Mouse (Mus musculus): ENCODE measurements at regions not wholly inside any gene's neighbourhood (a gene's known extent, or its start where the extent isn't known, plus 50 kb on each side); places are given as distances from the start of the nearest gene placed in this dataset.
A peak's percentile ranks its signal among the peaks of the same experiment; 100 is the strongest.

- H3K4me1 ChIP-seq (ENCODE audit: control insufficient read depth, insufficient read depth, low read length): no peaks in the 10 kb centered on the region
- no peak overlapping the region for H3K4me3 ChIP-seq (ENCODE audit: control insufficient read depth, low read depth, low read length)
- H3K36me3 ChIP-seq (ENCODE audit: control insufficient read depth, insufficient read depth, low read length): no peaks in the 10 kb centered on the region
- TF ChIP-seq POLR2A (IDR thresholded peaks at IDR 0.05; ENCODE audit: control insufficient read depth, low read depth, low read length) (no peak), CTCF (IDR thresholded peaks at IDR 0.05; ENCODE audit: control insufficient read depth, insufficient read depth, insufficient replicate concordance, low read depth, low read length) (no peak)
- no peak overlapping the region for H3K27ac ChIP-seq (ENCODE audit: control insufficient read depth, insufficient read depth, low read depth, low read length)
- H3K27me3 ChIP-seq (ENCODE audit: control insufficient read depth, insufficient read depth, low read length): no peaks in the 10 kb centered on the region
Measured at GRCm38 (mm10) chr10:91321226-91321625, 140.1 kb upstream of the Tmpo start.

DNA sequence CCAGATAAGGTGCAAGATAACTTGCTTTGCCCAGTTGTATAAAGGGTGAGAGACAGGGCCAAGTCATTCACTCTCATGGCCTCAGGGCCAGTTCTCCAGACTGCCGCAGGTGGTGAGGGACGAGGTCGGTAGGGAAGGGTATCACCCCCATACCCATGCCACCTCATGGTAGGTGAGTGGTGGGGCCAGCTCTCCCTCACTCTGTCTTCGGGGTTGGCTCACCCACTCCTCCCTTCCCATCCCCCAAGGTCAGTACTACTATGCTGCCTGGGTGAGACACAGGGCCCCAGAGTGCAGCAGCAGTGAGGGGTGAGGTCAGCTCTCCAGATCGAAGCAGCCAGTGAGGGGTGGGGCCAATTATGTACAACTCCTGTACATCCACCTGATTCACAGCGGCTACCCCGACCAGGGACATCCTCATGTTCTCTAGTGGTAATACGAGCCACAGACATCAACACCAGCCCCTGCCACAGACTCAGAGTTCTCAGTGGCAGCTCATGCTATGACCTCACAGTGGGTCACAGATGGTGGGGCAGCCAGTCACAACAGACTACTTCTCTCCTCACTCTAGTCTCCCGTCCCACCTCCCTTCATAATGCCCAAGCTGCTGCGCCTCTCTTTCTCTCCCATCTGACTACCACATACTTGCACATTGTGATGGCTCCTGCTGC, 138.5 kb upstream of the Tmpo start:
- TF ChIP-seq CTCF (IDR thresholded peaks at IDR 0.05; ENCODE audit: control insufficient read depth, insufficient read depth, insufficient replicate concordance, low read depth, low read length) (no peak), POLR2A (IDR thresholded peaks at IDR 0.05; ENCODE audit: control insufficient read depth, low read depth, low read length) (peak; percentile 49; the same call in 1 of the 2 replicates)
- H3K27me3 ChIP-seq (ENCODE audit: control insufficient read depth, insufficient read depth, low read length): no peaks in the 10 kb centered on the region
- no peak overlapping the region; the same call in 1 of the 2 replicates for H3K27ac ChIP-seq (ENCODE audit: control insufficient read depth, insufficient read depth, low read depth, low read length)
- H3K4me3 ChIP-seq (ENCODE audit: control insufficient read depth, low read depth, low read length): peak overlapping the region; percentile 69
- H3K36me3 ChIP-seq (ENCODE audit: control insufficient read depth, insufficient read depth, low read length): no peaks in the 10 kb centered on the region
- H3K4me1 ChIP-seq (ENCODE audit: control insufficient read depth, insufficient read depth, low read length): no peaks in the 10 kb centered on the region

DNA sequence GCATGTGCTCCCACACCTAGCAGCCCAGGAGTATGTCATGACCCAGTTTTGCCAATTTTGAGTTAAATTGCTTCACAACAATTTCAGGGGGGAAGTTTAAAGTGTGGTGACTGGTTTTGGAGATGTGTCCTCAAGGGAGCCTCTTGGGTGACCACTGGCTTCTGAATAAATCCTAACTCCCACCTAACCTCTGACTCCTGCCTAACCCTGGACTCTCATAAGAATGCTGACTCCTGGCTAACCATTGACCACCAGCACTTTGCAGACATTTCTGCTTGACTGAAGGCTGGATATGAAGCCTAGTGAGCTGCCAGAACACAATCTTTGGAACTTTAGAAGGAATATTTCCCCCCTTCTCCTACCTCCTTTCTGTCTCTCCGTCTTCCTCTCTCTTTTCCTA, 133.3 kb upstream of the Tmpo start:
- Histone ChIP-seq H3K4me3 (ENCODE audit: control insufficient read depth, low read depth, low read length) (no peak overlapping the region), H3K36me3 (ENCODE audit: control insufficient read depth, insufficient read depth, low read length) (no peaks in the 10 kb centered on the region), H3K27me3 (ENCODE audit: control insufficient read depth, insufficient read depth, low read length) (no peaks in the 10 kb centered on the region), H3K4me1 (ENCODE audit: control insufficient read depth, insufficient read depth, low read length) (no peaks in the 10 kb centered on the region), H3K27ac (ENCODE audit: control insufficient read depth, insufficient read depth, low read depth, low read length) (no peak overlapping the region)
- TF ChIP-seq CTCF (IDR thresholded peaks at IDR 0.05; ENCODE audit: control insufficient read depth, insufficient read depth, insufficient replicate concordance, low read depth, low read length): no peak
- no peak for TF ChIP-seq POLR2A (IDR thresholded peaks at IDR 0.05; ENCODE audit: control insufficient read depth, low read depth, low read length)

DNA sequence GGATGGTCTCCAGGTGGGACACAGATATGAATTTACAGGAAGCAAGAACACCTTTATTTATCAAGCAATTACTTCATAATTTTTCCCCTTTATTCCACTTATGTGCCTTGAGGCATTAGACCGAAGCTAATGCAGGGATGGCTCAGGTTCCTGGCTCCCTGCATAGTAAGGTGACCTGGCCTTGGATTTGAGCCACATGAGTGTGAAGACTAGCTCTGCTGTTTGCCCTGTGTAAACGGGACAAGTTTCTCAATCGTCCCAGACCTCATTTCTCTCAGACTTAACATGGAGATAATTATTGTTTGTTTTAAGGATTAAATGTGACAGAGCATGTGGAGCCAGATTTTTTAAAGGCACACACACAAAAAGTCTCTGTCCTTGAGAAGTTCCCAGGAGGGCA, 132.2 kb upstream of the Tmpo start:
- Histone ChIP-seq H3K27ac (ENCODE audit: control insufficient read depth, insufficient read depth, low read depth, low read length) (no peak overlapping the region), H3K36me3 (ENCODE audit: control insufficient read depth, insufficient read depth, low read length) (no peaks in the 10 kb centered on the region), H3K27me3 (ENCODE audit: control insufficient read depth, insufficient read depth, low read length) (no peaks in the 10 kb centered on the region), H3K4me1 (ENCODE audit: control insufficient read depth, insufficient read depth, low read length) (no peaks in the 10 kb centered on the region), H3K4me3 (ENCODE audit: control insufficient read depth, low read depth, low read length) (no peak overlapping the region)
- TF ChIP-seq POLR2A (IDR thresholded peaks at IDR 0.05; ENCODE audit: control insufficient read depth, low read depth, low read length) (no peak), CTCF (IDR thresholded peaks at IDR 0.05; ENCODE audit: control insufficient read depth, insufficient read depth, insufficient replicate concordance, low read depth, low read length) (no peak)

DNA sequence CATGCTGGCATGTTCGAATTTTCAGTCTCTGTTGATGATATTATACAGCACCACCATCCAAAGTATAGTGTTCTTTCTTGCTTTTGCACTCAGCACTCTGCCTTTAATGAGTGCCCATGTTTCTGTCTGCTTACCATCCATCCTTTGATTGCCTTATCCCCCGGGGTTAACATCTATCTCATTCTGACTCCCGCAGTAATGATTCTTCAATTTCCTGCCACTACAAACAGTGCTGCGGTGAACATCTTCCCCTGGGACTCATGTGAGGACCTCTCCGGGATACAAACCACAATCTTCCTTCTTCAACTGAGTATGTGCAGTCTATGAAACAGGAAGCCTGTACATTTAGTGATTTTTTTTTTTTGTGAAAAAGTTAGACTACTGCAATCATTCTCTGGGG, 131.8 kb upstream of the Tmpo start:
- no peaks in the 10 kb centered on the region for H3K4me1 ChIP-seq (ENCODE audit: control insufficient read depth, insufficient read depth, low read length)
- TF ChIP-seq CTCF (IDR thresholded peaks at IDR 0.05; ENCODE audit: control insufficient read depth, insufficient read depth, insufficient replicate concordance, low read depth, low read length) (no peak), POLR2A (IDR thresholded peaks at IDR 0.05; ENCODE audit: control insufficient read depth, low read depth, low read length) (no peak)
- H3K4me3 ChIP-seq (ENCODE audit: control insufficient read depth, low read depth, low read length): no peak overlapping the region
- H3K27ac ChIP-seq (ENCODE audit: control insufficient read depth, insufficient read depth, low read depth, low read length): no peak overlapping the region
- no peaks in the 10 kb centered on the region for H3K27me3 ChIP-seq (ENCODE audit: control insufficient read depth, insufficient read depth, low read length)
- H3K36me3 ChIP-seq (ENCODE audit: control insufficient read depth, insufficient read depth, low read length): no peaks in the 10 kb centered on the region

DNA sequence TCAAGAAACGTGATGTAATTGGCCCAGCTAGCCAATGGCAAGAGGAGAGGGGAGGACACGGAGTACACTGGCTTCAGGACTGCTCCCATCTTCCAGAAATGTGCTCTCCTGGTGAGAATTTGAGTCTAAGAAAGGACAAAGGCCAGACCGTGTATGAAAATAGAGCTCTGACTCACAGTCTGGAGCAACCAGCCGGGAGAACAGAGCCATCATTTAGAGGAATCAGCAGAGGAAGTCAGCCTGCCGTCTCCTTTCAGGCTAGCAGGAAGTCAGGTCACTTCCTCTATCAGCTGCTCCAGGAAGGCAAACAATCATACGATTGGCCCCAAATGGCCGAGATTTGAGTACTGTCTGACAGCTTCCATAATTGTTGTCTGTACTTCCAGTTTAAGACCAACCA, 119.0 kb upstream of the Tmpo start:
- TF ChIP-seq POLR2A (IDR thresholded peaks at IDR 0.05; ENCODE audit: control insufficient read depth, low read depth, low read length): no peak
- TF ChIP-seq CTCF (IDR thresholded peaks at IDR 0.05; ENCODE audit: control insufficient read depth, insufficient read depth, insufficient replicate concordance, low read depth, low read length): no peak
- Histone ChIP-seq H3K27ac (ENCODE audit: control insufficient read depth, insufficient read depth, low read depth, low read length) (no peak overlapping the region), H3K36me3 (ENCODE audit: control insufficient read depth, insufficient read depth, low read length) (no peaks in the 10 kb centered on the region), H3K4me1 (ENCODE audit: control insufficient read depth, insufficient read depth, low read length) (peaks cover 6% of the 10 kb centered on the region), H3K4me3 (ENCODE audit: control insufficient read depth, low read depth, low read length) (no peak overlapping the region), H3K27me3 (ENCODE audit: control insufficient read depth, insufficient read depth, low read length) (no peaks in the 10 kb centered on the region)

DNA sequence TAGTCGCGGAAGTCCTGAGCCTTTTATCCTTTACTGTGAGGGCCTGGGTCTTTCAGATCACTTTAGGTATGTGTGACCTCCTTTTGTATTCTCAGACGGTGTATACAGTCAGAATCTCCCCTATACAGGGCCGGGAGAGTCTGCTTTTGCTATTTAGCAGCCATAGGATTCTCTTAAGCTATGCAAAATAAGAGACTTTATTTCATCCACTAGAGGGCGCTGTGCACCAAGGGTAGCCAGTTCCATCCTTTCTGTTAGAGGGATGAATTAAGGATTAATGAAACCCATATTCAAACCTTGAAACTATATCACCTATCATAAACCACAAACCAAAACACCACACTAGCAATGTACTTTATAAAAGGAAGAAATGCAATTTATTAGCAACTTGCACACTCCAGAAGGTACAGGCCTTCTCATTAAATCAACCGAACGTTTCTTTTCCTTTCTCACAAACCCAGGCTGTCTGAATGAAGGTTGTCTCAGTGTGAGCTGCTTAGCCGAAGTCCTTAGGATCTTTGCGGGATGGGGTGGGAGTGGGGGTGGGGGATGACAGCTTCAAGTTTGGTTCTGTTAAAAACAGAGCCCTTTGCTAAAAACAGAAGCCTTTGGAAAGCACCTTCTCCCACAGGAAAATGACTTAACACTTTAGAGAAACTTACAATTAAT, 116.8 kb upstream of the Tmpo start:
- no peaks in the 10 kb centered on the region for H3K36me3 ChIP-seq (ENCODE audit: control insufficient read depth, insufficient read depth, low read length)
- no peak overlapping the region for H3K27ac ChIP-seq (ENCODE audit: control insufficient read depth, insufficient read depth, low read depth, low read length)
- no peak overlapping the region for H3K4me3 ChIP-seq (ENCODE audit: control insufficient read depth, low read depth, low read length)
- no peaks in the 10 kb centered on the region for H3K27me3 ChIP-seq (ENCODE audit: control insufficient read depth, insufficient read depth, low read length)
- H3K4me1 ChIP-seq (ENCODE audit: control insufficient read depth, insufficient read depth, low read length): peaks cover 6% of the 10 kb centered on the region
- TF ChIP-seq CTCF (IDR thresholded peaks at IDR 0.05; ENCODE audit: control insufficient read depth, insufficient read depth, insufficient replicate concordance, low read depth, low read length) (peak; percentile 12; the same call in 1 of the 2 replicates), POLR2A (IDR thresholded peaks at IDR 0.05; ENCODE audit: control insufficient read depth, low read depth, low read length) (no peak)
